Comparison of ENCODE assay signal across 23 mouse cellular contexts in genomic region chr12:103128914-103129313, GRCm38 (mm10).
A peak's percentile ranks its signal among the peaks of the same experiment; 100 is the strongest.
DNase-seq lines count a peak whose midpoint lies in the region; ATAC-seq and TF ChIP-seq lines count a peak whose summit lies in the region.
"Had no signal": no experiment of that assay in that cellular context is flagged by ENCODE, and none has a peak within 500 bp of the region (broad histone marks: within the 10 kb centered on the region; RNA-seq: fewer than 3 reads in every experiment).

No protein-coding gene starts in this region.

- no peaks in the 10 kb centered on the region for H3K79me2 ChIP-seq in CH12.LX (replicated peaks; ENCODE audit: control insufficient read depth, extremely low read depth, insufficient read depth, poor library complexity, severe bottlenecking)

- ATAC-seq in megakaryocyte, adult 5-6 weeks (ENCODE audit: poor library complexity, severe bottlenecking) = no peak
- ATAC-seq: forebrain, embryonic 14.5 days; forebrain, embryonic 16.5 days; Patski had no signal

- H3K9me3 ChIP-seq in CH12.LX (replicated peaks; ENCODE audit: low read length) = no peaks in the 10 kb centered on the region
- H3K9me3 ChIP-seq: embryonic facial prominence, embryonic 13.5 days; embryonic facial prominence, embryonic 15.5 days; forebrain, embryonic 10.5 days; forebrain, embryonic 12.5 days had no signal

- dilution Hi-C loops in CH12.LX (cut with MboI; ENCODE audit: extremely low pct_ligation_motif_present, extremely low pct_unique_long_range_greater_than_20kb, low sequenced_read_pairs) = no loop called here

- no peak overlapping the region for H3K4me3 ChIP-seq in CH12.LX (replicated peaks in 1 of 3; ENCODE audit: low read depth in 2 of 3, low read length in 2 of 3, poor library complexity in 1 of 3)
- H3K4me3 ChIP-seq: embryonic facial prominence, embryonic 13.5 days; embryonic facial prominence, embryonic 15.5 days; erythroblast, embryonic 14.5 days; forebrain, embryonic 10.5 days; forebrain, embryonic 12.5 days had no signal

- H3K9ac ChIP-seq in CH12.LX (ENCODE audit: insufficient read depth, low read depth) = no peak overlapping the region
- H3K9ac ChIP-seq: embryonic facial prominence, embryonic 13.5 days; embryonic facial prominence, embryonic 15.5 days; forebrain, embryonic 12.5 days had no signal

- H3K4me2 ChIP-seq in CH12.LX (ENCODE audit: insufficient read depth, low read depth, poor library complexity, severe bottlenecking) = peak overlapping the region; percentile 37; the same call in 1 of the 2 replicates
- H3K4me2 ChIP-seq: embryonic facial prominence, embryonic 13.5 days; embryonic facial prominence, embryonic 15.5 days; forebrain, embryonic 12.5 days had no signal

- H3K27me3 ChIP-seq in CH12.LX (replicated peaks) = no peaks in the 10 kb centered on the region
- H3K27me3 ChIP-seq: embryonic facial prominence, embryonic 13.5 days; embryonic facial prominence, embryonic 15.5 days; forebrain, embryonic 12.5 days had no signal

- DNase-seq in heart, adult 11 months = peak; percentile 1
- DNase-seq in heart, postnatal 4 days = no peak
- DNase-seq in CH12.LX (ENCODE audit: extremely low read depth) = no peak
- peak; percentile 62 for DNase-seq in brain, adult 2 months (ENCODE audit: low read depth, low spot score)
- DNase-seq in telencephalon, adult 2 months (ENCODE audit: low read depth, low spot score) = peak; percentile 19
- no peak for DNase-seq in lung, adult 18-20 months
- DNase-seq: cerebellum, adult 11 months; cerebellum, adult 18-20 months; cerebellum, adult 8-10 months; cerebellum, adult 9-11 months; cerebellum, postnatal 14 days; cerebellum, postnatal 36 days; embryo, embryonic 11 days had no signal

- no peak for TF ChIP-seq CTCF in CH12.LX (conservative IDR thresholded peaks at IDR 0.05 in 1 of 2, IDR thresholded peaks at IDR 0.05 in 1 of 2; ENCODE audit: low read depth in 2 of 2, low read length in 2 of 2)

- in situ Hi-C loops in CH12.LX (cut with MboI; ENCODE audit: low pct_ligation_motif_present, low pct_unique_long_range_greater_than_20kb, low sequenced_read_pairs) = no loop called here

- H3K36me3 ChIP-seq in CH12.LX (replicated peaks in 1 of 2; ENCODE audit: control insufficient read depth in 1 of 2, insufficient read depth in 1 of 2, low read length in 1 of 2) = no peaks in the 10 kb centered on the region
- H3K36me3 ChIP-seq: embryonic facial prominence, embryonic 13.5 days; embryonic facial prominence, embryonic 15.5 days; forebrain, embryonic 10.5 days; G1E had no signal

- TF ChIP-seq EP300 in CH12.LX (IDR thresholded peaks at IDR 0.05; ENCODE audit: low read length) = no peak

- H3K4me1 ChIP-seq in CH12.LX (ENCODE audit: control insufficient read depth in 1 of 2, insufficient read depth in 2 of 2) = no peaks in the 10 kb centered on the region; a peak in 1 of 4 replicates
- H3K4me1 ChIP-seq: embryonic facial prominence, embryonic 13.5 days; embryonic facial prominence, embryonic 15.5 days; forebrain, embryonic 12.5 days had no signal

- no peak for TF ChIP-seq POLR2A in CH12.LX (IDR thresholded peaks at IDR 0.05; ENCODE audit: low read depth, low read length)

- H3K27ac ChIP-seq in CH12.LX (ENCODE audit: insufficient read depth, low read depth) = no peak overlapping the region
- H3K27ac ChIP-seq: embryonic facial prominence, embryonic 13.5 days; embryonic facial prominence, embryonic 15.5 days; forebrain, embryonic 10.5 days; forebrain, embryonic 12.5 days had no signal

- TF ChIP-seq RAD21 in CH12.LX (IDR thresholded peaks at IDR 0.05; ENCODE audit: low read depth, low read length) = no peak

TF ChIP-seq in CH12.LX, 34 proteins besides CTCF, POLR2A, EP300 and RAD21:
- no peak for TF ChIP-seq TCF12 (IDR thresholded peaks at IDR 0.05; ENCODE audit: low read depth, low read length)
- no peak for TF ChIP-seq TBP (conservative IDR thresholded peaks at IDR 0.05; ENCODE audit: low read depth, low read length)
- no peak for TF ChIP-seq BHLHE40 (IDR thresholded peaks at IDR 0.05; ENCODE audit: low read depth, low read length)
- no peak for TF ChIP-seq NRF1 (IDR thresholded peaks at IDR 0.05; ENCODE audit: low read depth, low read length)
- no peak for TF ChIP-seq POLR2AphosphoS2 (IDR thresholded peaks at IDR 0.05; ENCODE audit: low read depth, low read length)
- no peak for TF ChIP-seq UBTF (IDR thresholded peaks at IDR 0.05; ENCODE audit: low read depth, low read length)
- TF ChIP-seq KAT2A (IDR thresholded peaks at IDR 0.05; ENCODE audit: insufficient replicate concordance, low read length) = no peak
- no peak for TF ChIP-seq MAFK (IDR thresholded peaks at IDR 0.05; ENCODE audit: insufficient replicate concordance, low read length)
- TF ChIP-seq NELFE (IDR thresholded peaks at IDR 0.05; ENCODE audit: low read depth, low read length) = no peak

Comparison
In these comparisons a context has a peak if more than half of its experiments do, and no peak if none do; other contexts are left out.
1. DNase-seq: peak in heart, adult 11 months (single experiment), brain, adult 2 months (single experiment) and telencephalon, adult 2 months (single experiment); none in heart, postnatal 4 days (single experiment), CH12.LX (single experiment) and lung, adult 18-20 months (0 of 2).